Mouse (Mus musculus) hindbrain, postnatal 0 days (tissue): ENCODE data around the gene Ermard. TPM values are rescaled to one million over a fixed set of nuclear protein-coding genes. Genes with fewer than 3 reads are reported as not detected.
A peak's percentile ranks its signal among the peaks of the same experiment; 100 is the strongest.

Experiments used
- ATAC-seq: fragments of 200-750 bp; cut with Nextera tagmentation; 2 replicates; pipeline ENCODE4 v1.8.0; 2017; ENCODE audit warnings: mild to moderate bottlenecking, moderate TSS enrichment, moderate library complexity
- DNase-seq: peaks from one replicate; pipeline ENCODE4 v3.0.0-alpha.2; 2015; ENCODE audit warnings: low spot score
- H3K27ac ChIP-seq: fragments of 300-500 bp; sonication (generic); 2 replicates; pipeline ENCODE4 v1.5.1; 2014; ENCODE audit warnings: mild to moderate bottlenecking
- H3K27me3 ChIP-seq: fragments of 300-500 bp; sonication (generic); 2 replicates; pipeline ENCODE4 v1.6.1; 2014; ENCODE audit warnings: low read length, mixed read lengths; ENCODE audit not compliant: insufficient read depth
- H3K36me3 ChIP-seq: fragments of 300-500 bp; sonication (generic); 2 replicates; pipeline ENCODE4 v1.6.1; 2014; ENCODE audit warnings: low read length, mixed read lengths; ENCODE audit not compliant: insufficient read depth
- H3K4me1 ChIP-seq: fragments of 300-500 bp; sonication (generic); 2 replicates; pipeline ENCODE4 v1.6.1; 2014; ENCODE audit warnings: antibody characterized with exemption, low read length, mixed read lengths; ENCODE audit not compliant: insufficient read depth
- H3K4me2 ChIP-seq: fragments of 300-500 bp; sonication (generic); 2 replicates; pipeline ENCODE4 v1.6.1; 2014; ENCODE audit warnings: low read depth, mild to moderate bottlenecking, low read length, moderate library complexity, mixed read lengths
- H3K4me3 ChIP-seq: fragments of 300-500 bp; sonication (generic); 2 replicates; pipeline ENCODE4 v1.5.1; 2014; ENCODE audit warnings: low read length
- H3K9ac ChIP-seq: fragments of 300-500 bp; sonication (generic); replicated peaks from 2 replicates; pipeline ENCODE4 v1.6.1; 2014; ENCODE audit warnings: mild to moderate bottlenecking, low read length, moderate library complexity, mixed read lengths
- H3K9me3 ChIP-seq: fragments of 300-500 bp; sonication (generic); 2 replicates; pipeline ENCODE4 v1.6.1; 2016; ENCODE audit warnings: low read length, mixed read lengths
- CTCF ChIP-seq: IDR thresholded peaks from 2 replicates; pipeline ENCODE4 v1.5.1; 2016; ENCODE audit warnings: antibody characterized with exemption, control low read depth, low read depth
- WGBS: fragments of 180-500 bp; shearing (Covaris S2); extraction: QIAGEN DNeasy Blood & Tissue Kit; methylation state at CpG from one replicate; pipeline ENCODE4 v1.1.7; 2014; 5-methylcytosine and 5-hydroxymethylcytosine counted together
- polyA plus RNA-seq: library from polyadenylated mRNA; unstranded; fragments of >200 nt; fragmentation: Nextera tagmentation; extraction: Ambion mirVana; gene quantifications from 2 replicates; pipeline ENCODE4 v1.2.1, GENCODE M21; 2015
- total RNA-seq: library from RNA; depleted of rRNA; stranded (reverse); fragments of >200 nt; gene quantifications from 2 replicates; pipeline ENCODE4 v1.2.3, GENCODE M21; 2014

The Ermard gene
- total and polyA plus RNA-seq, 2 experiments from 2014 or later, result 37.8 to 54.0 TPM

GRCm38 (mm10) chr17:15068040-15068792 lies 27.2 kb downstream of the Ermard start:
- no peak overlapping the region for H3K4me2 ChIP-seq
- H3K4me1 ChIP-seq, result peaks cover 4% of the 10 kb centered on the region; the same call in 1 of the 2 replicates
- no peaks in the 10 kb centered on the region for H3K9me3 ChIP-seq
- 60% methylated on average over 8 of the region's 8 CpGs for WGBS
- ATAC-seq (no peak), DNase-seq (no peak)
- no peaks in the 10 kb centered on the region for H3K27me3 ChIP-seq
- 0 out of 2 replicates have a peak, but pooled peaks cover 3% of the 10 kb centered on the region for H3K36me3 ChIP-seq
- TF ChIP-seq CTCF, result no peak
- H3K27ac ChIP-seq, result no peak overlapping the region
- H3K4me3 ChIP-seq, result no peak overlapping the region
- no peak overlapping the region for H3K9ac ChIP-seq

GRCm38 (mm10) chr17:15069124-15069523 lies 28.1 kb downstream of the Ermard start:
- Histone ChIP-seq H3K9ac (no peak overlapping the region), H3K4me3 (no peak overlapping the region), H3K27me3 (no peaks in the 10 kb centered on the region), H3K9me3 (no peaks in the 10 kb centered on the region), H3K27ac (no peak overlapping the region), H3K36me3 (no peaks in the 10 kb centered on the region), H3K4me1 (peaks cover 4% of the 10 kb centered on the region; the same call in 1 of the 2 replicates), H3K4me2 (no peak overlapping the region)
- no peak for TF ChIP-seq CTCF
- DNase-seq (no peak), ATAC-seq (no peak)
- WGBS, result 58% methylated on average over 2 of the region's 2 CpGs

GRCm38 (mm10) chr17:15072211-15072610 lies 31.2 kb downstream of the Ermard start:
- WGBS, result 75% methylated on average over 2 of the region's 2 CpGs
- Histone ChIP-seq H3K27ac (no peak overlapping the region), H3K4me1 (no peaks in the 10 kb centered on the region), H3K9ac (no peak overlapping the region), H3K9me3 (no peaks in the 10 kb centered on the region), H3K36me3 (no peaks in the 10 kb centered on the region), H3K27me3 (no peaks in the 10 kb centered on the region), H3K4me3 (no peak overlapping the region), H3K4me2 (no peak overlapping the region)
- TF ChIP-seq CTCF, result no peak
- ATAC-seq, result peak; percentile 52; the same call in 1 of the 2 replicates
- no peak for DNase-seq

- no peak overlapping the region for H3K4me3 ChIP-seq
- no peak overlapping the region for H3K27ac ChIP-seq
- no peaks in the 10 kb centered on the region for H3K36me3 ChIP-seq
- H3K9me3 ChIP-seq, result no peaks in the 10 kb centered on the region
- no peak for TF ChIP-seq CTCF
- ATAC-seq (no peak), DNase-seq (no peak)
- H3K27me3 ChIP-seq, result no peaks in the 10 kb centered on the region
- WGBS, result 84% methylated on average over 8 of the region's 8 CpGs
- no peak overlapping the region for H3K4me2 ChIP-seq
- H3K4me1 ChIP-seq, result no peaks in the 10 kb centered on the region
- no peak overlapping the region for H3K9ac ChIP-seq
Measured at GRCm38 (mm10) chr17:15075033-15075432, 34.0 kb downstream of the Ermard start.

GRCm38 (mm10) chr17:15077536-15077935 lies 36.5 kb downstream of the Ermard start:
- Histone ChIP-seq H3K4me2 (no peak overlapping the region), H3K27ac (no peak overlapping the region), H3K9ac (no peak overlapping the region), H3K4me3 (no peak overlapping the region), H3K27me3 (no peaks in the 10 kb centered on the region), H3K4me1 (no peaks in the 10 kb centered on the region), H3K9me3 (no peaks in the 10 kb centered on the region), H3K36me3 (no peaks in the 10 kb centered on the region)
- DNase-seq (peak; percentile 60), ATAC-seq (peak; percentile 75)
- TF ChIP-seq CTCF, result no peak
- 35% methylated on average over 2 of the region's 2 CpGs for WGBS

- Histone ChIP-seq H3K4me1 (no peaks in the 10 kb centered on the region; the same call in 1 of the 2 replicates), H3K36me3 (no peaks in the 10 kb centered on the region), H3K4me3 (no peak overlapping the region), H3K4me2 (no peak overlapping the region), H3K9me3 (no peaks in the 10 kb centered on the region), H3K27me3 (no peaks in the 10 kb centered on the region), H3K27ac (no peak overlapping the region), H3K9ac (no peak overlapping the region)
- WGBS, result 48% methylated on average over 13 of the region's 13 CpGs
- no peak for TF ChIP-seq CTCF
- DNase-seq, result no peak
- ATAC-seq, result no peak
Measured at GRCm38 (mm10) chr17:15084226-15084848, 43.3 kb downstream of the Ermard start.

- H3K27ac ChIP-seq, result no peak overlapping the region
- no peak overlapping the region for H3K4me2 ChIP-seq
- no peak for DNase-seq
- no peak overlapping the region for H3K9ac ChIP-seq
- H3K27me3 ChIP-seq, result no peaks in the 10 kb centered on the region
- H3K36me3 ChIP-seq, result no peaks in the 10 kb centered on the region
- no peak for TF ChIP-seq CTCF
- no peaks in the 10 kb centered on the region for H3K9me3 ChIP-seq
- H3K4me3 ChIP-seq, result no peak overlapping the region
- H3K4me1 ChIP-seq, result no peaks in the 10 kb centered on the region; the same call in 1 of the 2 replicates
- 73% methylated on average over 2 of the region's 2 CpGs for WGBS
- no peak for ATAC-seq
Measured at GRCm38 (mm10) chr17:15085006-15085405, 44.0 kb downstream of the Ermard start.
